Mouse (Mus musculus) midbrain, embryonic 11.5 days (tissue): Measurements from ENCODE around the gene Hamp2. TPM values are rescaled to one million over a fixed set of nuclear protein-coding genes. Genes with fewer than 3 reads are reported as not detected.
A peak's percentile ranks its signal among the peaks of the same experiment; 100 is the strongest.

ENCODE experiments used
- ATAC-seq: fragments of 200-750 bp; cut with Nextera tagmentation; 2 replicates; pipeline ENCODE4 v1.8.0; 2017; ENCODE audit warnings: moderate TSS enrichment, moderate library complexity; ENCODE audit not compliant: low FRiP score
- DNase-seq: peaks from one replicate; pipeline ENCODE4 v3.0.0; 2015; ENCODE audit warnings: low spot score; ENCODE audit errors: missing footprints
- H3K27ac ChIP-seq: fragments of 300-500 bp; sonication (generic); 2 replicates; pipeline ENCODE4 v1.5.1; 2014; ENCODE audit warnings: low read depth, low read length
- H3K27me3 ChIP-seq: fragments of 300-500 bp; sonication (generic); 2 replicates; pipeline ENCODE4 v1.6.1; 2014; ENCODE audit warnings: mild to moderate bottlenecking, low read length, moderate library complexity, mixed read lengths; ENCODE audit not compliant: control insufficient read depth, insufficient read depth
- H3K36me3 ChIP-seq: fragments of 300-500 bp; sonication (generic); 2 replicates; pipeline ENCODE4 v1.6.1; 2014; ENCODE audit warnings: mild to moderate bottlenecking, low read length, moderate library complexity, mixed read lengths; ENCODE audit not compliant: control insufficient read depth, insufficient read depth
- H3K4me1 ChIP-seq: fragments of 300-500 bp; sonication (generic); 2 replicates; pipeline ENCODE4 v1.6.1; 2014; ENCODE audit warnings: low read length; ENCODE audit not compliant: control insufficient read depth, insufficient read depth
- H3K4me2 ChIP-seq: fragments of 300-500 bp; sonication (generic); 2 replicates; pipeline ENCODE4 v1.6.1; 2014; ENCODE audit warnings: mild to moderate bottlenecking, moderate library complexity
- H3K4me3 ChIP-seq: fragments of 300-500 bp; sonication (generic); 2 replicates; pipeline ENCODE4 v1.5.1; 2014; ENCODE audit warnings: low read depth, low read length
- H3K9ac ChIP-seq: fragments of 300-500 bp; sonication (generic); 2 replicates; pipeline ENCODE4 v1.6.1; 2014; ENCODE audit warnings: low read length
- H3K9me3 ChIP-seq: fragments of 300-500 bp; sonication (generic); 2 replicates; pipeline ENCODE4 v1.6.1; 2016; ENCODE audit warnings: low read length; ENCODE audit not compliant: control insufficient read depth
- WGBS: fragments of 180-500 bp; shearing (Covaris S2); extraction: QIAGEN DNeasy Blood & Tissue Kit; methylation state at CpG from one replicate; pipeline ENCODE4 v1.1.7; 2014; 5-methylcytosine and 5-hydroxymethylcytosine counted together
- polyA plus RNA-seq: library from polyadenylated mRNA; unstranded; fragments of >200 nt; fragmentation: Nextera tagmentation; extraction: Ambion mirVana; gene quantifications from 2 replicates; pipeline ENCODE4 v1.2.1, GENCODE M21; 2014

The Hamp2 gene
- polyA plus RNA-seq, 1 experiment from 2014 or later, result not detected

DNA sequence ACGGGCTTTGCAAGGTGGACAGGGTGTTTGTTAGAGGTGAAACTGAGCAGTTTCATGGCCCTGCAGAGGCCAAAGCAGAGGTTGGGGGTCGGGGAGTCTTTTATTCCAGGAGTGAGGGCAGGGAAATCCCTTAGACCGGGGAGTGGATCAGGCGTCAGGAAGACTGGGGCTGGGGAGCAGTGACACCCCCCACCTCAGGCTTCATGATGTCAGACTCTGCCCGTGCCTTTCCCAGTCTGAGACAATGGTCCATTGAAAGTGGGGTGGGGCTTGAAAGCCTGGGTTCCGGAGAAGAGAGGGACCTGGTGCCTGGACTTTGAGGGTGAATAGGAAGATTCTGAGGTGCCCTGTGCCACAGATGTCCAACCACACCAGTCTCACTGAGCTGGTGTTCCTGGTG is 7.8 kb downstream of the Hamp2 start:
- no peak overlapping the region for H3K4me3 ChIP-seq
- ATAC-seq (no peak), DNase-seq (no peak)
- 0 out of 2 replicates have a peak, but pooled peaks cover 2% of the 10 kb centered on the region for H3K4me1 ChIP-seq
- H3K27ac ChIP-seq, result no peak overlapping the region
- H3K27me3 ChIP-seq, result no peaks in the 10 kb centered on the region
- H3K36me3 ChIP-seq, result no peaks in the 10 kb centered on the region
- 21% methylated on average over 6 of the region's 6 CpGs for WGBS
- H3K9ac ChIP-seq, result no peak overlapping the region
- H3K9me3 ChIP-seq, result no peaks in the 10 kb centered on the region
- no peak overlapping the region for H3K4me2 ChIP-seq

DNA sequence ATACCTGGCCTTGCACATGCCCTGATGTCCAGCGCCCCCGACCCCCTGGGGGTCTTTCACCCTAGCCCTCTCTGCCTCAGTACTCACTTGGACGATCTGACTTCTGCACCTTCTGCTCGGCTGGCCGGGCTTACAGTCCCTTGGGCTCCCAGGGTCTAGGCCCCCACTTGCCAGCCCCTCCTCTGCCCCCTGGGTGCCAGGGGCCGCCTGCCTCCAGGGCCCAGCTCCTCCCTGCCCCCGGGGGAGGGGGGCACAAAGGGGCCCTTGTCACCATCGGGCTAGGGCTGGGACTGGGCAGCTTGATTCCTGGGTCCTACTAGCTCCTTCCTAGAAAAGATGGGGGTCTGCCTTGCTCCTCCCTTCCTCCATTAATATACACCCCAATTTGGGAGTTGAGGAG is 9.7 kb downstream of the Hamp2 start, which contains the start of gene Mag:
Gene Mag (minus strand): TSS at position 142 of the 400 bp plus-strand sequence.
- WGBS, result 78% methylated on average over 8 of the region's 8 CpGs
- Histone ChIP-seq H3K9me3 (no peaks in the 10 kb centered on the region), H3K4me1 (0 out of 2 replicates have a peak, but pooled peaks cover 2% of the 10 kb centered on the region), H3K4me2 (no peak within 1 kb of the TSS), H3K27ac (no peak within 1 kb of the TSS), H3K9ac (no peak within 1 kb of the TSS), H3K27me3 (no peaks in the 10 kb centered on the region), H3K4me3 (no peak within 1 kb of the TSS), H3K36me3 (no peaks in the 10 kb centered on the region)
- no peak for ATAC-seq
- no peak for DNase-seq

DNA sequence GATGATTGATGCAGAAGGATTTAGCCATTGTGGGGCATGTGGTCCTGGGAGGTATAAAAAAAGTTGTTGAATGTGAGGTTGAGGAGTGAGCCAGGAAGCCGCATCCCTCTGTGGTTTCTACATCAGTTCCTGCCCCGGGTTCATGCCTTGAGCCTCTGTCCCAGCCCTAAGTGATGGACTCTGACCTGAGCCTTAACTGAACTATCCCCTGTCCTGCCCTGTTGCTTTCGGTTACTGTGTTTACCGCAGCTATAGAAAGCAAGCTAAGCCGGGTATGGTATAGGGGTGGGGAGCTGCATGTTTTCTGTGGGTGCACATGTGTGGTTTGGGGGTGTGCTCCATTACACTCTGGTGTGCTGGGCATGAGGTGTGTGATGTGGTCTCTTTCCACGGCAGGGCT is 14.7 kb downstream of the Hamp2 start:
- 0 out of 2 replicates have a peak, but pooled peaks cover 5% of the 10 kb centered on the region for H3K4me1 ChIP-seq
- no peaks in the 10 kb centered on the region for H3K9me3 ChIP-seq
- DNase-seq (no peak), ATAC-seq (no peak)
- no peak overlapping the region for H3K27ac ChIP-seq
- no peak overlapping the region for H3K4me3 ChIP-seq
- H3K4me2 ChIP-seq, result no peak overlapping the region
- H3K9ac ChIP-seq, result no peak overlapping the region
- WGBS, result 76% methylated on average over 6 of the region's 6 CpGs
- no peaks in the 10 kb centered on the region for H3K36me3 ChIP-seq
- H3K27me3 ChIP-seq, result no peaks in the 10 kb centered on the region

DNA sequence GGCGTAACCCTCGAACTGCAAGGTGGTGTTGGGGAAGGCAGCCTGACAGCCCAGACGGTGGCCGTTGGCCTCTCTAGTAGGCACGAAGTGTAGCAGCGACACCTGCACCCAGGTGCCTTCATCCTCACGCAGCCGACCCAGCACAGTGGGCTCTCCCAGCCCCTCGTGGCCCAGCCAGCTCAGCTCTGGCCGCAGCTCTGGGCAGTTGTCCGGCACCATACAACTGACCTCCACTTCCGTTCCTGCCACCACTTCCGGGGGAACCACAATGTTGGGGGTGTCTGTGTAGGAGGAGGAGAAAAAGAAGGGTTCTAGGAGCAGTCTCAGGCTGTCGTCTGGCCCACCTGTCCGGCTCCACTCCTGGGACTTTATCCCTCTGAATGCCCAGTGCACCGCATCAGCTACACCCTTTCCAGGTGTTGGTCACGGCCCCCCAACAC is 15.5 kb downstream of the Hamp2 start:
- Histone ChIP-seq H3K9ac (no peak overlapping the region), H3K9me3 (no peaks in the 10 kb centered on the region), H3K4me2 (peak overlapping the region; percentile 44), H3K27me3 (no peaks in the 10 kb centered on the region), H3K4me1 (0 out of 2 replicates have a peak, but pooled peaks cover 5% of the 10 kb centered on the region), H3K27ac (no peak overlapping the region), H3K4me3 (peak overlapping the region; percentile 23; the same call in 1 of the 2 replicates), H3K36me3 (no peaks in the 10 kb centered on the region)
- WGBS, result 27% methylated on average over 17 of the region's 17 CpGs
- ATAC-seq, result peak; percentile 6
- no peak for DNase-seq

DNA sequence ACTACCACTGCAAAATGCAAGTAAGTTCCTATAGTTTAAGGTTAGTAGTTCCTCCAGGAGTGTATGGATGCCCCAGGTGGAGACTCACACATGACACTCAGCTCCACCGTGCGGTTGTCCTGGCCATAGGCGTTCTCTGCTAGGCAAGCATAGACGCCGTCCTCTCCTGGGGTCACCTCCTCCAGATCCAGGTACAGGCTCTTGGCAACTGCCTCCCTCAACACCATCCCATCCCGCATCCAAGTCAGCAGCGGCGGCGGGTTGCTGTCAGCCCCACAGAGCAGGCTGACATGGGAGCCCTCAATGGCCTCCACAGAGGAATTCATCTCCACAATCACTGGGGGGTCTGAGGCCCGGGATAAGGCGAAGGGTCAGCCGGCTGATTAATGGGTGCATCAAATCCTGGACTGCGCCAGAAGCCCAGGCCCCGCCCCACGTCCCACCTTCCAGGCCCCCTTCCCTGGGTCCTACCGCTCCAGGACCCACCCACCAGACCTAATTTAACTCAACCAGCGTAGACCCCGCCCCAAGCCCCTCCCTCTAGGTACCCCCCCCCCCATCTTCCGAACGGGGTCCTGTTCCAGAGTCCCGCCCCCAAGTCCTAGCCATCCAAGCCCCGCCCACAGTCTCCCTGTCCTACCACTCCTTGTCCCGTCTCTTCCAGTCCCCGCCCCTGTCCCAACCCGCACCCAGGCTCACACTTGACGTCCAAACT is 16.0 kb downstream of the Hamp2 start:
- Histone ChIP-seq H3K9me3 (no peaks in the 10 kb centered on the region), H3K9ac (peak overlapping the region; percentile 10; the same call in 1 of the 2 replicates), H3K27me3 (no peaks in the 10 kb centered on the region), H3K36me3 (no peaks in the 10 kb centered on the region), H3K27ac (no peak overlapping the region), H3K4me3 (peak overlapping the region; percentile 23), H3K4me2 (peak overlapping the region; percentile 44), H3K4me1 (0 out of 2 replicates have a peak, but pooled peaks cover 5% of the 10 kb centered on the region)
- ATAC-seq (peak; percentile 77), DNase-seq (peak; percentile 90)
- WGBS, result 2% methylated on average over 22 of the region's 26 CpGs

DNA sequence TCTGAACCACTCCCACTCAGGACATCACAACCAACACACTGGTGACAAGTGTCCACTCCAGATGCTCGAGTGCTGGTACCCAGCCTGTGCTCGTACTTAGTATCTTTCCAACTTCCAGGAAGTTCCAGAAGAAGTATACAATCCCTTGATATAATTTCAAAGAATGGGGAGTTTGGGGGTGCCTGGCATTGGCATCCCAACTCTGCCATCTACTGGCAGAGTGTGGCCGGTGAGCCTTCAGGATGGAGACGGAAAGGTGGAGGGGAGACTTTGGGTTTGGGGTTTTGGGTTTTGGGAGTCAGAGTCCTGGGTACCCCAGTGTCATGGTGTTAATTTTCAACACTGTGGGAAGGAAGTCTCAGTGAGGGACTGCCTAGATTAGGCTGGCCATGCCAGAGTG is 20.4 kb downstream of the Hamp2 start:
- H3K4me3 ChIP-seq, result no peak overlapping the region

DNA sequence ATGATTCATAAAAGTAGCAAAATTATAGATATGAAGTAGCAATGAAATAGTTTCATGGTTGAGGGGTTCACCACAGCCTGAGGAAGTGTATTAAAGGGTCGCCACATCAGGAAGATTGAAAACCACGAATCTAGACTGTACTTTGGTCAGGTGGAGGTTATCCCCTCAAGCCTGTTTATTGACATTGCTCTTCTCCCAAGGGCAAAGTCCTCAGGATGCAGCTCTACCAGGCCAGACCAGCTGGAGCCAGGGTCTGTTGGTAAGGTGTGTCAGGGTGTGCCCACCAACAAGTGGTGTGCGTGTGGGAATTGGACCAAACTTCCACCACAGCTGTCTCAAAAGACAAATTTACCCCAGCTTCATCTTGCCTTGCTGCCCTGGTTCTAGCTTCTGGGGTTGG is 29.3 kb downstream of the Hamp2 start:
- DNase-seq, result no peak
- no peak overlapping the region for H3K27ac ChIP-seq
- no peak overlapping the region for H3K4me2 ChIP-seq
- no peak for ATAC-seq
- H3K36me3 ChIP-seq, result no peaks in the 10 kb centered on the region
- H3K4me1 ChIP-seq, result no peaks in the 10 kb centered on the region
- no peak overlapping the region for H3K9ac ChIP-seq
- no peak overlapping the region for H3K4me3 ChIP-seq
- H3K27me3 ChIP-seq, result no peaks in the 10 kb centered on the region
- no peaks in the 10 kb centered on the region for H3K9me3 ChIP-seq
- 85% methylated on average over 3 of the region's 3 CpGs for WGBS

More for the DNA sequence above, 20.4 kb downstream of the Hamp2 start:
- Histone ChIP-seq H3K9ac (no peak overlapping the region), H3K36me3 (no peaks in the 10 kb centered on the region), H3K27ac (no peak overlapping the region), H3K4me2 (no peak overlapping the region), H3K9me3 (no peaks in the 10 kb centered on the region), H3K4me1 (0 out of 2 replicates have a peak, but pooled peaks cover 5% of the 10 kb centered on the region), H3K27me3 (no peaks in the 10 kb centered on the region)
- no peak for DNase-seq
- ATAC-seq, result no peak
- 60% methylated on average over 4 of the region's 4 CpGs for WGBS

DNA sequence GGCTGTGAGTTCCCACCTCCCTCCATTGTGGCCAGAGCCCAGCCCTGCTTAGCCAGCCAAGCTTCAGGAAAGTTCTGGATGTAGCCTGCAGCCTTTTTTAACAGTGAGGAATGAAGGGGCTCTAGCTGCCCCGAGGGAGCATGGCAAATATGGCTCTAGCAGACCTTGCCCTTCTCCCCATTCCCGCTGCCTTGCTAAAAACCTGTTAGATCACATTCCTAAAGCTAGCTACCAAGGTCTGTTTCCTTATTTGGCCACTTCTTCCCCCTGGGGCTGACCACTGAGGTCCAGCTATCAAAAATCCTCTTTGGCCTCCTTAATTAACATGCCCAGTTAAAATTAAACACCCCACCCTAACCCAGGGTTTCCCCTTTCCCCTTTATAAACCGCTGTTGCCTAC is 32.0 kb downstream of the Hamp2 start:
- Histone ChIP-seq H3K4me1 (no peaks in the 10 kb centered on the region), H3K27me3 (no peaks in the 10 kb centered on the region), H3K9me3 (no peaks in the 10 kb centered on the region), H3K27ac (no peak overlapping the region), H3K9ac (no peak overlapping the region), H3K4me3 (no peak overlapping the region), H3K36me3 (no peaks in the 10 kb centered on the region), H3K4me2 (no peak overlapping the region)
- no peak for DNase-seq
- WGBS, result 70% methylated on average over 3 of the region's 3 CpGs
- ATAC-seq, result no peak

DNA sequence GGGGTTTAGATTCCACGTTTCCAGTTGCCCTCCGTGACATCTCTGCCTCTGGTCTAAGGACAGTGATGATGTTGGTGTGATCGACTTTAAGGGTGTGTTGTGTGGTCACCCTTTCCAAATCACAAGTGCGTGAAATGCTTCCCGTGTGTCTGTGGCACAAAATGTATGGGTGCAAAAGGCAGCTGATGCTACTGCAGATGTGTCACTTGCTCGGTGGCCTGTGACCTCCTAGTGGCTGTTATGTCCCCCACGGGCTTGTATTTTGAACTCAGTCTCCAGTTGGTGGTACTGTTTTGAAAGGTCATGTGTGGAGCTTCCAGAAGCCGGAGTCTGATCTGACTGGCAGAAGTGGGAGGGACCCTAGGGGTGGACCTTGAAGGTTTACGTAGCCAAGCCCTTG is 32.7 kb downstream of the Hamp2 start:
- Histone ChIP-seq H3K36me3 (no peaks in the 10 kb centered on the region), H3K27ac (no peak overlapping the region), H3K4me1 (no peaks in the 10 kb centered on the region), H3K4me2 (no peak overlapping the region), H3K9me3 (no peaks in the 10 kb centered on the region), H3K27me3 (no peaks in the 10 kb centered on the region), H3K9ac (no peak overlapping the region), H3K4me3 (no peak overlapping the region)
- no peak for DNase-seq
- WGBS, result 89% methylated on average over 9 of the region's 9 CpGs
- no peak for ATAC-seq
